Mouse (Mus musculus): ENCODE results near the gene Fam43a. TPM values are rescaled to one million over a fixed set of nuclear protein-coding genes. Genes with fewer than 3 reads are reported as not detected.

The Fam43a gene
- polyA plus RNA-seq, 1 experiment, result 11.7 TPM

- H3K27me3 ChIP-seq (ENCODE audit: control insufficient read depth, insufficient read depth, low read length), result no peaks in the 10 kb centered on the region
- no peak overlapping the region for H3K27ac ChIP-seq (ENCODE audit: insufficient read depth, low read depth, low read length)
- WGBS, result 47% methylated on average over 9 of the region's 9 CpGs
Measured at GRCm38 (mm10) chr16:30645841-30646558, 46.5 kb downstream of the Fam43a start.

GRCm38 (mm10) chr16:30646856-30647255, 47.3 kb downstream of the Fam43a start:
- Histone ChIP-seq H3K4me1 (ENCODE audit: control insufficient read depth, insufficient read depth, insufficient read length, low read length) (no peaks in the 10 kb centered on the region), H3K36me3 (ENCODE audit: control insufficient read depth, insufficient read depth, low read length) (no peaks in the 10 kb centered on the region), H3K27me3 (ENCODE audit: control insufficient read depth, insufficient read depth, low read length) (no peaks in the 10 kb centered on the region), H3K27ac (ENCODE audit: insufficient read depth, low read depth, low read length) (no peak overlapping the region), H3K4me3 (ENCODE audit: low read depth, low read length) (no peak overlapping the region)
- 92% methylated on average over 3 of the region's 3 CpGs for WGBS
- TF ChIP-seq POLR2A (IDR thresholded peaks at IDR 0.05; ENCODE audit: low read depth, low read length) (no peak), CTCF (IDR thresholded peaks at IDR 0.05; ENCODE audit: extremely low read depth, insufficient read length, insufficient replicate concordance, low read depth, low read length) (no peak)

More at GRCm38 (mm10) chr16:30645841-30646558, 46.5 kb downstream of the Fam43a start:
- no peaks in the 10 kb centered on the region for H3K4me1 ChIP-seq (ENCODE audit: control insufficient read depth, insufficient read depth, insufficient read length, low read length)
- no peaks in the 10 kb centered on the region for H3K36me3 ChIP-seq (ENCODE audit: control insufficient read depth, insufficient read depth, low read length)
- TF ChIP-seq POLR2A (IDR thresholded peaks at IDR 0.05; ENCODE audit: low read depth, low read length) (no peak), CTCF (IDR thresholded peaks at IDR 0.05; ENCODE audit: extremely low read depth, insufficient read length, insufficient replicate concordance, low read depth, low read length) (no peak)
- H3K4me3 ChIP-seq (ENCODE audit: low read depth, low read length), result no peak overlapping the region

DNA sequence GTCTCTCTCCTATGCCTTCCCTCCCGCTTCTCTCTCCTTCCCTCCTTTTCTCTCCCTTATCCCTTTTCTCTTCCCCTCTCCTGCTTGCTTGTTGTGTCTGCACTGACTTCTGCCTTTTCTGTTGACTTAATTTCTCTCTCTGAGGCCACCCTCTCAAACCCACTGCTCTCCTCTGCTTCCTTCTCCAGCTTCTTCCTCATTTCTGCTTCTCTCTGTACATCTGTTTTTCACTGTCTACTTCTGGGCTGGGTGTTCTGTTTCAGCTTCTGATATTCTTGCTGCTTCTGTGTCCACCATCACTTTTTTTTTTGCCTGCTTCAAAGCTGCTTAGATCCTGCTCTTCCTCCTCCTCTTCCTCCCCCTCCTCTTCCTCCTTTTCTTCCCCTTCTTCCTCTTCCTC, 51.8 kb downstream of the Fam43a start:
- H3K27ac ChIP-seq (ENCODE audit: insufficient read depth, low read depth, low read length), result no peak overlapping the region
- no peak overlapping the region for H3K4me3 ChIP-seq (ENCODE audit: low read depth, low read length)
- WGBS, result 76% methylated on average over 1 of the region's 1 CpGs
- H3K36me3 ChIP-seq (ENCODE audit: control insufficient read depth, insufficient read depth, low read length), result no peaks in the 10 kb centered on the region
- TF ChIP-seq POLR2A (IDR thresholded peaks at IDR 0.05; ENCODE audit: low read depth, low read length), result no peak
- TF ChIP-seq CTCF (IDR thresholded peaks at IDR 0.05; ENCODE audit: extremely low read depth, insufficient read length, insufficient replicate concordance, low read depth, low read length), result no peak
- no peaks in the 10 kb centered on the region for H3K4me1 ChIP-seq (ENCODE audit: control insufficient read depth, insufficient read depth, insufficient read length, low read length)
- no peaks in the 10 kb centered on the region for H3K27me3 ChIP-seq (ENCODE audit: control insufficient read depth, insufficient read depth, low read length)

Other genes starting within 250 kb of the Fam43a start
- 7.4 and 22.8 TPM in 2 replicates for gene Atp13a3, start 193.7 kb upstream of the Fam43a start, polyA plus RNA-seq (2012; rRNA removed)
- 1.2 and 3.0 TPM in 2 replicates for gene Tmem44, start 48.9 kb upstream of the Fam43a start, polyA plus RNA-seq (2012; rRNA removed)
- gene Lsg1, start 12.1 kb upstream of the Fam43a start, polyA plus RNA-seq (2012; rRNA removed), result 2.6 and 5.5 TPM in 2 replicates

Measured in small intestine, adult 2 months (tissue).